Mouse (Mus musculus): ENCODE measurements around the gene Klc4. TPM values are rescaled to one million over a fixed set of nuclear protein-coding genes. Genes with fewer than 3 reads are reported as not detected.

The Klc4 gene
- total RNA-seq (2014; fragmentation: Nextera tagmentation) (5.6 and 8.5 TPM in 2 replicates), total RNA-seq (2017) (7.9 and 11.5 TPM in 2 replicates)

GRCm38 (mm10) chr17:46645561-46646321 is at the start of gene Klc4, which contains the start of gene Mrpl2:
Gene Klc4 (minus strand): TSS chr17:46646022.
Gene Mrpl2 (plus strand): TSS chr17:46646229.
- peak; percentile 76 for ATAC-seq (replicated peaks; ENCODE audit: poor library complexity, severe bottlenecking)

GRCm38 (mm10) chr17:46694517-46695063 is 48.8 kb upstream of the Klc4 start:
- ATAC-seq (replicated peaks; ENCODE audit: poor library complexity, severe bottlenecking), result no peak

- ATAC-seq (replicated peaks; ENCODE audit: poor library complexity, severe bottlenecking), result no peak
These were observed 45.6 kb upstream of the Klc4 start for GRCm38 (mm10) chr17:46691390-46691789.

- no peak for ATAC-seq (replicated peaks; ENCODE audit: poor library complexity, severe bottlenecking)
These were observed 44.8 kb upstream of the Klc4 start for GRCm38 (mm10) chr17:46690665-46691064.

- ATAC-seq (replicated peaks; ENCODE audit: poor library complexity, severe bottlenecking), result no peak
These were observed 40.1 kb upstream of the Klc4 start for GRCm38 (mm10) chr17:46685913-46686312.

GRCm38 (mm10) chr17:46682654-46683389 is 37.0 kb upstream of the Klc4 start:
- no peak for ATAC-seq (replicated peaks; ENCODE audit: poor library complexity, severe bottlenecking)

- 0 out of 2 replicates have a peak, but pooled peaks have one; percentile 1 for ATAC-seq (replicated peaks; ENCODE audit: poor library complexity, severe bottlenecking)
These were observed 35.8 kb upstream of the Klc4 start for GRCm38 (mm10) chr17:46681466-46682118.

- peak; percentile 90 for ATAC-seq (replicated peaks; ENCODE audit: poor library complexity, severe bottlenecking)
These were observed 35.0 kb upstream of the Klc4 start, which contains the start of gene Klhdc3 for GRCm38 (mm10) chr17:46680760-46681373. Gene Klhdc3 (minus strand): TSS chr17:46680914.

GRCm38 (mm10) chr17:46679843-46680759 is 34.3 kb upstream of the Klc4 start:
- peak; percentile 43 for ATAC-seq (replicated peaks; ENCODE audit: poor library complexity, severe bottlenecking)

- no peak for ATAC-seq (replicated peaks; ENCODE audit: poor library complexity, severe bottlenecking)
These were observed 33.1 kb upstream of the Klc4 start for GRCm38 (mm10) chr17:46678911-46679310.

GRCm38 (mm10) chr17:46678416-46678815 is 32.6 kb upstream of the Klc4 start, which contains the start of gene Mea1:
Gene Mea1 (plus strand): TSS chr17:46678793.
- no peak for ATAC-seq (replicated peaks; ENCODE audit: poor library complexity, severe bottlenecking)

GRCm38 (mm10) chr17:46674530-46675283 is 28.9 kb upstream of the Klc4 start:
- ATAC-seq (replicated peaks; ENCODE audit: poor library complexity, severe bottlenecking), result no peak

- ATAC-seq (replicated peaks; ENCODE audit: poor library complexity, severe bottlenecking), result peak; percentile 97
These were observed 28.2 kb upstream of the Klc4 start, which contains the start of gene Rrp36 for GRCm38 (mm10) chr17:46673850-46674529. Gene Rrp36 (minus strand): TSS chr17:46674352.

- no peak for ATAC-seq (replicated peaks; ENCODE audit: poor library complexity, severe bottlenecking)
These were observed 24.1 kb upstream of the Klc4 start for GRCm38 (mm10) chr17:46669911-46670310.

- no peak for ATAC-seq (replicated peaks; ENCODE audit: poor library complexity, severe bottlenecking)
These were observed 21.9 kb upstream of the Klc4 start for GRCm38 (mm10) chr17:46667712-46668111.

- ATAC-seq (replicated peaks; ENCODE audit: poor library complexity, severe bottlenecking), result no peak
These were observed 16.9 kb upstream of the Klc4 start for GRCm38 (mm10) chr17:46662730-46663129.

- ATAC-seq (replicated peaks; ENCODE audit: poor library complexity, severe bottlenecking), result no peak
These were observed 16.2 kb upstream of the Klc4 start for GRCm38 (mm10) chr17:46661981-46662380.

GRCm38 (mm10) chr17:46661351-46661750 is 15.5 kb upstream of the Klc4 start:
- ATAC-seq (replicated peaks; ENCODE audit: poor library complexity, severe bottlenecking), result no peak
